Mouse (Mus musculus): ENCODE data around the gene Trub1. TPM values are rescaled to one million over a fixed set of nuclear protein-coding genes. Genes with fewer than 3 reads are reported as not detected.

The Trub1 gene
- polyA plus RNA-seq, 1 experiment = 4.7 TPM

GRCm38 (mm10) chr19:57417800-57418580 lies 34.7 kb upstream of the Trub1 start:
- peaks cover 5% of the 10 kb centered on the region for H3K27me3 ChIP-seq (ENCODE audit: control insufficient read depth, insufficient read depth, insufficient read length)
- TF ChIP-seq MYOD1 (IDR thresholded peaks at IDR 0.05; ENCODE audit: control insufficient read depth in 1 of 3, insufficient read length in 2 of 3, low read depth in 2 of 3) (no peak), POLR2A (IDR thresholded peaks at IDR 0.05; ENCODE audit: insufficient read length, low read depth) (no peak), TCF3 (IDR thresholded peaks at IDR 0.05; ENCODE audit: insufficient read length, low read depth) (no peak), CEBPB (IDR thresholded peaks at IDR 0.05; ENCODE audit: insufficient read depth, poor library complexity, severe bottlenecking) (no peak), MAX (IDR thresholded peaks at IDR 0.05; ENCODE audit: low read depth) (no peak), MYOG (IDR thresholded peaks at IDR 0.05; ENCODE audit: control insufficient read depth in 1 of 3, insufficient read depth in 1 of 3, insufficient read length in 2 of 3, low read depth in 2 of 3) (no peak), TCF12 (IDR thresholded peaks at IDR 0.05; ENCODE audit: insufficient read depth, poor library complexity, severe bottlenecking) (no peak), USF1 (IDR thresholded peaks at IDR 0.05; ENCODE audit: low read depth) (no peak), REST (IDR thresholded peaks at IDR 0.05; ENCODE audit: insufficient read depth, insufficient read length) (no peak), POLR2AphosphoS2 (IDR thresholded peaks at IDR 0.05; ENCODE audit: insufficient read length, low read depth) (no peak), SRF (IDR thresholded peaks at IDR 0.05; ENCODE audit: control insufficient read depth, insufficient read length, low read depth) (no peak), E2F4 (IDR thresholded peaks at IDR 0.05; ENCODE audit: insufficient read depth) (no peak)
- H3ac ChIP-seq (ENCODE audit: control insufficient read depth, insufficient read length) = no peak overlapping the region
- H3K4me3 ChIP-seq = no peak overlapping the region
- H3K36me3 ChIP-seq (ENCODE audit: control insufficient read depth, insufficient read depth) = no peaks in the 10 kb centered on the region
- H3K4me2 ChIP-seq (ENCODE audit: low read depth) = no peak overlapping the region
- no peaks in the 10 kb centered on the region for H3K79me2 ChIP-seq (ENCODE audit: control insufficient read depth, insufficient read depth)

GRCm38 (mm10) chr19:57423402-57423801 lies 29.3 kb upstream of the Trub1 start:
- no peaks in the 10 kb centered on the region for H3K79me2 ChIP-seq (ENCODE audit: control insufficient read depth, insufficient read depth)
- no peak overlapping the region for H3K4me3 ChIP-seq
- H3K27me3 ChIP-seq (ENCODE audit: control insufficient read depth, insufficient read depth, insufficient read length) = peaks cover 5% of the 10 kb centered on the region
- TF ChIP-seq POLR2A (IDR thresholded peaks at IDR 0.05; ENCODE audit: insufficient read length, low read depth) (no peak), USF1 (IDR thresholded peaks at IDR 0.05; ENCODE audit: low read depth) (no peak), MYOD1 (IDR thresholded peaks at IDR 0.05; ENCODE audit: control insufficient read depth in 1 of 3, insufficient read length in 2 of 3, low read depth in 2 of 3) (no peak), POLR2AphosphoS2 (IDR thresholded peaks at IDR 0.05; ENCODE audit: insufficient read length, low read depth) (no peak), MYOG (IDR thresholded peaks at IDR 0.05; ENCODE audit: control insufficient read depth in 1 of 3, insufficient read depth in 1 of 3, insufficient read length in 2 of 3, low read depth in 2 of 3) (no peak), SRF (IDR thresholded peaks at IDR 0.05; ENCODE audit: control insufficient read depth, insufficient read length, low read depth) (no peak), REST (IDR thresholded peaks at IDR 0.05; ENCODE audit: insufficient read depth, insufficient read length) (no peak), CEBPB (IDR thresholded peaks at IDR 0.05; ENCODE audit: insufficient read depth, poor library complexity, severe bottlenecking) (no peak), TCF12 (IDR thresholded peaks at IDR 0.05; ENCODE audit: insufficient read depth, poor library complexity, severe bottlenecking) (no peak)
- H3K4me2 ChIP-seq (ENCODE audit: low read depth) = no peak overlapping the region
- H3K36me3 ChIP-seq (ENCODE audit: control insufficient read depth, insufficient read depth) = no peaks in the 10 kb centered on the region
- H3ac ChIP-seq (ENCODE audit: control insufficient read depth, insufficient read length) = no peak overlapping the region

- no peaks in the 10 kb centered on the region for H3K36me3 ChIP-seq (ENCODE audit: control insufficient read depth, insufficient read depth)
- H3K4me2 ChIP-seq (ENCODE audit: low read depth) = no peak overlapping the region
- TF ChIP-seq REST (IDR thresholded peaks at IDR 0.05; ENCODE audit: insufficient read depth, insufficient read length) (no peak), SRF (IDR thresholded peaks at IDR 0.05; ENCODE audit: control insufficient read depth, insufficient read length, low read depth) (no peak), TCF3 (IDR thresholded peaks at IDR 0.05; ENCODE audit: insufficient read length, low read depth) (no peak), E2F4 (IDR thresholded peaks at IDR 0.05; ENCODE audit: insufficient read depth) (no peak), POLR2AphosphoS2 (IDR thresholded peaks at IDR 0.05; ENCODE audit: insufficient read length, low read depth) (no peak), USF1 (IDR thresholded peaks at IDR 0.05; ENCODE audit: low read depth) (no peak), MAX (IDR thresholded peaks at IDR 0.05; ENCODE audit: low read depth) (no peak)
- peaks cover 5% of the 10 kb centered on the region for H3K27me3 ChIP-seq (ENCODE audit: control insufficient read depth, insufficient read depth, insufficient read length)
- no peaks in the 10 kb centered on the region for H3K79me2 ChIP-seq (ENCODE audit: control insufficient read depth, insufficient read depth)
- no peak overlapping the region for H3ac ChIP-seq (ENCODE audit: control insufficient read depth, insufficient read length)
- H3K4me3 ChIP-seq = no peak overlapping the region
These were observed 27.4 kb upstream of the Trub1 start for GRCm38 (mm10) chr19:57425296-57425695.

- Histone ChIP-seq H3K79me2 (ENCODE audit: control insufficient read depth, insufficient read depth) (no peaks in the 10 kb centered on the region), H3K36me3 (ENCODE audit: control insufficient read depth, insufficient read depth) (no peaks in the 10 kb centered on the region), H3K4me3 (no peak overlapping the region), H3K4me2 (ENCODE audit: low read depth) (no peak overlapping the region), H3K27me3 (ENCODE audit: control insufficient read depth, insufficient read depth, insufficient read length) (peaks cover 11% of the 10 kb centered on the region), H3ac (ENCODE audit: control insufficient read depth, insufficient read length) (no peak overlapping the region)
- no peak for TF ChIP-seq SRF (IDR thresholded peaks at IDR 0.05; ENCODE audit: control insufficient read depth, insufficient read length, low read depth)
- no peak for TF ChIP-seq MAX (IDR thresholded peaks at IDR 0.05; ENCODE audit: low read depth)
- TF ChIP-seq MYOD1 (IDR thresholded peaks at IDR 0.05; ENCODE audit: control insufficient read depth in 1 of 3, insufficient read length in 2 of 3, low read depth in 2 of 3) = no peak
These were observed 25.9 kb upstream of the Trub1 start for GRCm38 (mm10) chr19:57426841-57427240.

DNA sequence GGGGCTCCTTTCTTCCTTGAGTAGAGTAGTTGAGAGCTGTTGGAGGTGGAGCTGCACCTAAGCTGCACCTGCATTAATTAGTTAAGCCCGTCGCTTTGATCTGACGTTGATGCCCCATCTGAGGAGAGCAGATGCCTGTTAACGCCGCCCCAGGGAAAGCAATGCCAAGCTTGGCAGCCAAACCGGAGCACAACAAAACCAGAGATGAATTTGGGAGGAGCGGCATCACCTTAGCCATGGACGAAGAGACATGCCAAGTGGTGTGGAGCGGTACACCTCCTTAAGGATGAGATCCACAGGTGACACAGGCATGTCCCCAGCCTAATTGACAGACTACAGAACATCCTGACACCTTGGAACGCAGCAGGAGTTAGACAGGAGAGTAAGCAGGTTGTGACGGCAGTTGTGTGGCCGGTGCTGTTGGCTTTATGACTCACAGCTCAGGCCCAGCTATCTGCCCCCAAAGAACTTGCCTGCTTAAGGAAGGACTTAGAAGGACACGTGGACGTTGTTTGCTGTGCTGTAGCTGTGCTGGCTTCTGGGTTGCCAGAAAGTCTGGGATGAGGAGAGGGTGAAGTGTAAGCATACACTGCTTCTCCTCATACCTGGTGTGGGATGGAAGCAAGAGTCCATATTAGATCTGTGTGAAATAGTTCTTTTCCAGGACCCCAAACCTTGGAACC lies 24.8 kb upstream of the Trub1 start:
- Histone ChIP-seq H3ac (ENCODE audit: control insufficient read depth, insufficient read length) (no peak overlapping the region), H3K4me3 (no peak overlapping the region), H3K27me3 (ENCODE audit: control insufficient read depth, insufficient read depth, insufficient read length) (peaks cover 7% of the 10 kb centered on the region), H3K4me2 (ENCODE audit: low read depth) (no peak overlapping the region), H3K79me2 (ENCODE audit: control insufficient read depth, insufficient read depth) (no peaks in the 10 kb centered on the region), H3K36me3 (ENCODE audit: control insufficient read depth, insufficient read depth) (no peaks in the 10 kb centered on the region)
- TF ChIP-seq MAX (IDR thresholded peaks at IDR 0.05; ENCODE audit: low read depth) (no peak), CEBPB (IDR thresholded peaks at IDR 0.05; ENCODE audit: insufficient read depth, poor library complexity, severe bottlenecking) (no peak), POLR2A (IDR thresholded peaks at IDR 0.05; ENCODE audit: insufficient read length, low read depth) (no peak), MYOD1 (IDR thresholded peaks at IDR 0.05; ENCODE audit: control insufficient read depth in 1 of 3, insufficient read length in 2 of 3, low read depth in 2 of 3) (no peak), TCF12 (IDR thresholded peaks at IDR 0.05; ENCODE audit: insufficient read depth, poor library complexity, severe bottlenecking) (no peak), POLR2AphosphoS2 (IDR thresholded peaks at IDR 0.05; ENCODE audit: insufficient read length, low read depth) (no peak), MYOG (IDR thresholded peaks at IDR 0.05; ENCODE audit: control insufficient read depth in 1 of 3, insufficient read depth in 1 of 3, insufficient read length in 2 of 3, low read depth in 2 of 3) (no peak), TCF3 (IDR thresholded peaks at IDR 0.05; ENCODE audit: insufficient read length, low read depth) (no peak), REST (IDR thresholded peaks at IDR 0.05; ENCODE audit: insufficient read depth, insufficient read length) (no peak), SRF (IDR thresholded peaks at IDR 0.05; ENCODE audit: control insufficient read depth, insufficient read length, low read depth) (no peak), E2F4 (IDR thresholded peaks at IDR 0.05; ENCODE audit: insufficient read depth) (no peak), USF1 (IDR thresholded peaks at IDR 0.05; ENCODE audit: low read depth) (no peak)
